Mouse (Mus musculus) small intestine, adult 2 months (tissue): Measurements from ENCODE around the gene Ric8b.

Experiments used
- CTCF ChIP-seq: fragments of 200-500 bp; IDR thresholded peaks from 2 replicates; pipeline ENCODE4 v1.5.1; 2012; ENCODE audit warnings: low read depth, mild to moderate bottlenecking, control low read depth, inconsistent platforms, low read length, moderate library complexity, mixed read lengths; ENCODE audit not compliant: insufficient replicate concordance, insufficient read length; ENCODE audit errors: extremely low read depth
- POLR2A ChIP-seq: fragments of 200-500 bp; IDR thresholded peaks from 2 replicates; pipeline ENCODE4 v1.6.1; 2012; ENCODE audit warnings: low read depth, mild to moderate bottlenecking, control low read depth, inconsistent platforms, low read length, moderate library complexity

- no peak for TF ChIP-seq POLR2A
- TF ChIP-seq CTCF: no peak
Measured at GRCm38 (mm10) chr10:85027619-85028175, 110.3 kb downstream of the Ric8b start.
